ENCODE assay signal across 22 mouse cellular contexts in genomic region chr6:37199502-37199901, GRCm38 (mm10).
A peak's percentile ranks its signal among the peaks of the same experiment; 100 is the strongest.
DNase-seq lines count a peak whose midpoint lies in the region; ATAC-seq and TF ChIP-seq lines count a peak whose summit lies in the region.
"Had no signal": no experiment of that assay in that cellular context is flagged by ENCODE, and none has a peak within 500 bp of the region (broad histone marks: within the 10 kb centered on the region; RNA-seq: fewer than 3 reads in every experiment).

No protein-coding gene starts in this region.

- 92% methylated on average over 3 of the region's 3 CpGs for WGBS in hindbrain, embryonic 11.5 days

- H3K4me1 ChIP-seq in CH12.LX (ENCODE audit: control insufficient read depth in 1 of 2, insufficient read depth in 2 of 2), result peaks cover 14 to 61% of the 10 kb centered on the region in 2 experiments
- no peaks in the 10 kb centered on the region for H3K4me1 ChIP-seq in hindbrain, embryonic 11.5 days (replicated peaks; ENCODE audit: control insufficient read depth, insufficient read depth, low read length)

- H3K27ac ChIP-seq in CH12.LX (ENCODE audit: insufficient read depth, low read depth), result no peak overlapping the region
- no peak overlapping the region for H3K27ac ChIP-seq in layer of hippocampus, adult 2 months
- no peak overlapping the region for H3K27ac ChIP-seq in hindbrain, embryonic 11.5 days (ENCODE audit: low read depth, low read length)

- ATAC-seq in hindbrain, embryonic 11.5 days (ENCODE audit: low FRiP score), result no peak
- ATAC-seq: activated CD4-positive, CD25-positive, alpha-beta regulatory T cell, adult 4 months; CD4-positive, CD25-positive, alpha-beta regulatory T cell, adult 4 months; Patski had no signal

- no peak for TF ChIP-seq CTCF in CH12.LX (conservative IDR thresholded peaks at IDR 0.05 in 1 of 2, IDR thresholded peaks at IDR 0.05 in 1 of 2; ENCODE audit: low read depth in 2 of 2, low read length in 2 of 2)
- TF ChIP-seq CTCF in layer of hippocampus, adult 2 months (conservative IDR thresholded peaks at IDR 0.05), result no peak

- H3K4me2 ChIP-seq in CH12.LX (ENCODE audit: insufficient read depth, low read depth, poor library complexity, severe bottlenecking), result no peak overlapping the region
- no peak overlapping the region for H3K4me2 ChIP-seq in hindbrain, embryonic 11.5 days (replicated peaks; ENCODE audit: low read depth, low read length)

- peak; percentile 79 for TF ChIP-seq EP300 in CH12.LX (IDR thresholded peaks at IDR 0.05; ENCODE audit: low read length)

- H3K79me2 ChIP-seq in CH12.LX (replicated peaks; ENCODE audit: control insufficient read depth, extremely low read depth, insufficient read depth, poor library complexity, severe bottlenecking), result no peaks in the 10 kb centered on the region

- TF ChIP-seq POLR2A in CH12.LX (IDR thresholded peaks at IDR 0.05; ENCODE audit: low read depth, low read length), result no peak

- peaks cover 6 to 35% of the 10 kb centered on the region in 2 experiments for H3K36me3 ChIP-seq in CH12.LX (replicated peaks in 1 of 2; ENCODE audit: control insufficient read depth in 1 of 2, insufficient read depth in 1 of 2, low read length in 1 of 2)
- H3K36me3 ChIP-seq in hindbrain, embryonic 11.5 days (ENCODE audit: control insufficient read depth, insufficient read depth, low read length), result no peaks in the 10 kb centered on the region
- H3K36me3 ChIP-seq: G1E had no signal

- dilution Hi-C loops in CH12.LX (cut with MboI; ENCODE audit: extremely low pct_ligation_motif_present, extremely low pct_unique_long_range_greater_than_20kb, low sequenced_read_pairs), result no loop called here

- no peaks in the 10 kb centered on the region for H3K27me3 ChIP-seq in CH12.LX (replicated peaks)
- no peaks in the 10 kb centered on the region for H3K27me3 ChIP-seq in hindbrain, embryonic 11.5 days (ENCODE audit: control insufficient read depth, insufficient read depth, low read length)

- peak; percentile 23 for DNase-seq in A20 (ENCODE audit: low read depth, low spot score)
- no peak for DNase-seq in CH12.LX (ENCODE audit: extremely low read depth)
- DNase-seq in gonadal fat pad, adult 2 months (ENCODE audit: low read depth), result peak; percentile 59
- DNase-seq in layer of hippocampus, adult 2 months (ENCODE audit: low spot score in 2 of 2), result no peak
- no peak for DNase-seq in cerebellum, postnatal 25 days
- no peak for DNase-seq in hindbrain, embryonic 11.5 days (ENCODE audit: low spot score)
- DNase-seq: adrenal gland, adult 2 months; adrenal gland, adult 8-10 months; adrenal gland, postnatal 10 days; adrenal gland, postnatal 14 days; adrenal gland, postnatal 25 days; adrenal gland, postnatal 36 days; B cell, adult 2 months; cerebellum, adult 11 months; cerebellum, adult 11-12 months; cerebellum, adult 18-20 months; cerebellum, adult 2 months; cerebellum, adult 8-10 months had no signal

- no peaks in the 10 kb centered on the region for H3K9me3 ChIP-seq in CH12.LX (replicated peaks; ENCODE audit: low read length)
- H3K9me3 ChIP-seq in hindbrain, embryonic 11.5 days (ENCODE audit: control insufficient read depth, low read length), result no peaks in the 10 kb centered on the region
- H3K9me3 ChIP-seq: G1E had no signal

- in situ Hi-C loops in CH12.LX (cut with MboI; ENCODE audit: low pct_ligation_motif_present, low pct_unique_long_range_greater_than_20kb, low sequenced_read_pairs), result loop anchor here (10.0 kb wide), 1 partner anchor 255 kb away; no protein-coding TSS in a partner anchor

- H3K9ac ChIP-seq in CH12.LX (ENCODE audit: insufficient read depth, low read depth), result no peak overlapping the region
- H3K9ac ChIP-seq in hindbrain, embryonic 11.5 days (ENCODE audit: low read depth, low read length), result no peak overlapping the region

- H3K4me3 ChIP-seq in CH12.LX (replicated peaks in 1 of 3; ENCODE audit: low read depth in 2 of 3, low read length in 2 of 3, poor library complexity in 1 of 3), result no peak overlapping the region
- no peak overlapping the region for H3K4me3 ChIP-seq in layer of hippocampus, adult 2 months
- H3K4me3 ChIP-seq in hindbrain, embryonic 11.5 days (ENCODE audit: low read depth, low read length), result no peak overlapping the region

- no peak for TF ChIP-seq RAD21 in CH12.LX (IDR thresholded peaks at IDR 0.05; ENCODE audit: low read depth, low read length)

TF ChIP-seq in CH12.LX, 34 proteins besides CTCF, POLR2A, EP300 and RAD21:
- TF ChIP-seq TCF12 (IDR thresholded peaks at IDR 0.05; ENCODE audit: low read depth, low read length) (peak; percentile 70), MAX (IDR thresholded peaks at IDR 0.05; ENCODE audit: low read length) (no peak), GABPA (IDR thresholded peaks at IDR 0.05; ENCODE audit: insufficient replicate concordance, low read depth, low read length) (no peak), JUND (conservative IDR thresholded peaks at IDR 0.05; ENCODE audit: low read depth, low read length) (peak; percentile 46), BHLHE40 (IDR thresholded peaks at IDR 0.05; ENCODE audit: low read depth, low read length) (peak; percentile 59), ETS1 (conservative IDR thresholded peaks at IDR 0.05; ENCODE audit: low read depth, low read length) (peak; percentile 64), MEF2A (IDR thresholded peaks at IDR 0.05; ENCODE audit: borderline replicate concordance, low read depth, low read length) (peak; percentile 17; the same call in 1 of the 2 replicates), ZKSCAN1 (IDR thresholded peaks at IDR 0.05; ENCODE audit: borderline replicate concordance, low read depth, low read length) (no peak), JUN (IDR thresholded peaks at IDR 0.05; ENCODE audit: insufficient read depth, low read depth, low read length) (no peak), ZMIZ1 (IDR thresholded peaks at IDR 0.05; ENCODE audit: low read depth, low read length) (no peak), NRF1 (IDR thresholded peaks at IDR 0.05; ENCODE audit: low read depth, low read length) (no peak), IRF4 (IDR thresholded peaks at IDR 0.05; ENCODE audit: low read depth, low read length) (peak; percentile 59; the same call in 1 of the 2 replicates), MXI1 (IDR thresholded peaks at IDR 0.05; ENCODE audit: low read depth, low read length) (no peak)

Comparison
In these comparisons a context has a peak if more than half of its experiments do, and no peak if none do; other contexts are left out.
1. DNase-seq: peak in A20 (single experiment) and gonadal fat pad, adult 2 months (single experiment); none in CH12.LX (single experiment), layer of hippocampus, adult 2 months (0 of 2), cerebellum, postnatal 25 days (0 of 2) and hindbrain, embryonic 11.5 days (single experiment).